Mouse (Mus musculus): Measurements from ENCODE around the gene Xcl1.

- TF ChIP-seq CTCF (IDR thresholded peaks at IDR 0.05; ENCODE audit: low read depth) (no peak), EP300 (IDR thresholded peaks at IDR 0.05; ENCODE audit: low read depth) (no peak)
Measured at GRCm38 (mm10) chr1:164888563-164888962, 46.8 kb downstream of the Xcl1 start.

Measured in liver, embryonic 14.5 days (tissue).